Mouse (Mus musculus) midbrain, postnatal 0 days (tissue): Measurements from ENCODE around the gene Fbxo3. TPM values are rescaled to one million over a fixed set of nuclear protein-coding genes. Genes with fewer than 3 reads are reported as not detected.

ENCODE experiments used
- ATAC-seq: fragments of 200-750 bp; cut with Nextera tagmentation; 2 replicates; pipeline ENCODE4 v1.8.0; 2017; ENCODE audit warnings: moderate number of reproducible peaks, mild to moderate bottlenecking, moderate TSS enrichment, moderate library complexity; ENCODE audit not compliant: low FRiP score
- DNase-seq: peaks from one replicate; pipeline ENCODE4 v3.0.0-alpha.2; 2015; ENCODE audit warnings: low spot score
- H3K27ac ChIP-seq: fragments of 300-500 bp; sonication (generic); 2 replicates; pipeline ENCODE4 v1.5.1; 2014; ENCODE audit warnings: low read depth, mild to moderate bottlenecking, low read length, mixed read lengths
- H3K27me3 ChIP-seq: fragments of 300-500 bp; sonication (generic); 2 replicates; pipeline ENCODE4 v1.6.1; 2014; ENCODE audit warnings: low read length, control low read depth, mixed read lengths; ENCODE audit not compliant: insufficient read depth
- H3K36me3 ChIP-seq: fragments of 300-500 bp; sonication (generic); 2 replicates; pipeline ENCODE4 v1.6.1; 2014; ENCODE audit warnings: low read length, control low read depth, mixed read lengths; ENCODE audit not compliant: insufficient read depth
- H3K4me1 ChIP-seq: fragments of 300-500 bp; sonication (generic); 2 replicates; pipeline ENCODE4 v1.6.1; 2014; ENCODE audit warnings: mild to moderate bottlenecking, control low read depth, antibody characterized with exemption, low read length, mixed read lengths; ENCODE audit not compliant: insufficient read depth
- H3K4me2 ChIP-seq: fragments of 300-500 bp; sonication (generic); 2 replicates; pipeline ENCODE4 v1.6.1; 2014; ENCODE audit warnings: low read depth, mild to moderate bottlenecking, low read length, mixed read lengths; ENCODE audit not compliant: poor library complexity, severe bottlenecking
- H3K4me3 ChIP-seq: fragments of 300-500 bp; sonication (generic); 2 replicates; pipeline ENCODE4 v1.5.1; 2014; ENCODE audit warnings: low read depth, mild to moderate bottlenecking, low read length, moderate library complexity
- H3K9ac ChIP-seq: fragments of 300-500 bp; sonication (generic); replicated peaks from 2 replicates; pipeline ENCODE4 v1.6.1; 2014; ENCODE audit warnings: mild to moderate bottlenecking, low read length, moderate library complexity, mixed read lengths; ENCODE audit not compliant: poor library complexity, severe bottlenecking
- H3K9me3 ChIP-seq: fragments of 300-500 bp; sonication (generic); 2 replicates; pipeline ENCODE4 v1.6.1; 2016; ENCODE audit warnings: low read length, control low read depth
- CTCF ChIP-seq: IDR thresholded peaks from 2 replicates; pipeline ENCODE4 v1.5.1; 2016; ENCODE audit warnings: antibody characterized with exemption, mild to moderate bottlenecking
- WGBS: fragments of 180-500 bp; shearing (Covaris S2); extraction: QIAGEN DNeasy Blood & Tissue Kit; methylation state at CpG from one replicate; pipeline ENCODE4 v1.1.7; 2014; 5-methylcytosine and 5-hydroxymethylcytosine counted together
- polyA plus RNA-seq: library from polyadenylated mRNA; unstranded; fragments of >200 nt; fragmentation: Nextera tagmentation; extraction: Ambion mirVana; gene quantifications from 2 replicates; pipeline ENCODE4 v1.2.1, GENCODE M21; 2015
- total RNA-seq: library from RNA; depleted of rRNA; stranded (reverse); fragments of >200 nt; gene quantifications from 2 replicates; pipeline ENCODE4 v1.2.3, GENCODE M21; 2014

The Fbxo3 gene
- total and polyA plus RNA-seq, 2 experiments from 2014 or later, result 69.3 to 73.2 TPM

GRCm38 (mm10) chr2:103992162-103992561 is 35.4 kb upstream of the Fbxo3 start:
- WGBS, result 33% methylated on average over 9 of the region's 9 CpGs
- Histone ChIP-seq H3K4me3 (peak overlapping the region; percentile 17; the same call in 1 of the 2 replicates), H3K27me3 (no peaks in the 10 kb centered on the region), H3K9me3 (no peaks in the 10 kb centered on the region), H3K27ac (peak overlapping the region; percentile 67), H3K4me1 (0 out of 2 replicates have a peak, but pooled peaks cover 3% of the 10 kb centered on the region), H3K9ac (peak overlapping the region; percentile 55; the same call in 1 of the 2 replicates), H3K36me3 (no peaks in the 10 kb centered on the region), H3K4me2 (peak overlapping the region; percentile 35)
- no peak for TF ChIP-seq CTCF
- DNase-seq (no peak), ATAC-seq (peak; percentile 76; the same call in 1 of the 2 replicates)

- ATAC-seq (peak; percentile 76), DNase-seq (peak; percentile 43)
- Histone ChIP-seq H3K9ac (peak overlapping the region; percentile 55), H3K4me1 (0 out of 2 replicates have a peak, but pooled peaks cover 3% of the 10 kb centered on the region), H3K27ac (peak overlapping the region; percentile 67), H3K4me2 (peak overlapping the region; percentile 35), H3K4me3 (peak overlapping the region; percentile 17; the same call in 1 of the 2 replicates), H3K27me3 (no peaks in the 10 kb centered on the region), H3K36me3 (no peaks in the 10 kb centered on the region), H3K9me3 (no peaks in the 10 kb centered on the region)
- 18% methylated on average over 17 of the region's 17 CpGs for WGBS
- no peak for TF ChIP-seq CTCF
Observed at GRCm38 (mm10) chr2:103992618-103993332, 34.7 kb upstream of the Fbxo3 start.

- Histone ChIP-seq H3K9ac (no peak overlapping the region), H3K27ac (no peak overlapping the region), H3K27me3 (no peaks in the 10 kb centered on the region), H3K4me1 (no peaks in the 10 kb centered on the region), H3K4me2 (no peak overlapping the region), H3K36me3 (no peaks in the 10 kb centered on the region), H3K4me3 (no peak overlapping the region), H3K9me3 (no peaks in the 10 kb centered on the region)
- ATAC-seq (no peak), DNase-seq (peak; percentile 69)
- 35% methylated on average over 2 of the region's 2 CpGs for WGBS
- TF ChIP-seq CTCF, result peak; percentile 84
Observed at GRCm38 (mm10) chr2:104001076-104001475, 26.4 kb upstream of the Fbxo3 start.

GRCm38 (mm10) chr2:104001861-104002260 is 25.7 kb upstream of the Fbxo3 start:
- TF ChIP-seq CTCF, result no peak

GRCm38 (mm10) chr2:104002711-104003413 is 24.7 kb upstream of the Fbxo3 start:
- DNase-seq (peak; percentile 82), ATAC-seq (no peak; the same call in 1 of the 2 replicates)
- Histone ChIP-seq H3K27me3 (no peaks in the 10 kb centered on the region), H3K4me1 (no peaks in the 10 kb centered on the region), H3K4me3 (no peak overlapping the region), H3K4me2 (no peak overlapping the region), H3K36me3 (no peaks in the 10 kb centered on the region), H3K27ac (no peak overlapping the region), H3K9ac (no peak overlapping the region), H3K9me3 (no peaks in the 10 kb centered on the region)
- TF ChIP-seq CTCF, result peak; percentile 86
- 34% methylated on average over 16 of the region's 16 CpGs for WGBS

More at GRCm38 (mm10) chr2:104001861-104002260, 25.7 kb upstream of the Fbxo3 start:
- Histone ChIP-seq H3K36me3 (no peaks in the 10 kb centered on the region), H3K9ac (no peak overlapping the region), H3K4me1 (no peaks in the 10 kb centered on the region), H3K27ac (no peak overlapping the region), H3K4me2 (no peak overlapping the region), H3K4me3 (no peak overlapping the region), H3K27me3 (no peaks in the 10 kb centered on the region), H3K9me3 (no peaks in the 10 kb centered on the region)
- no peak for DNase-seq
- no peak for ATAC-seq
- WGBS, result 80% methylated on average over 4 of the region's 4 CpGs
